Mouse (Mus musculus): ENCODE results near the gene Tmem238. TPM values are rescaled to one million over a fixed set of nuclear protein-coding genes. Genes with fewer than 3 reads are reported as not detected.

The Tmem238 gene
- polyA plus RNA-seq (2014; fragmentation: Illumina TruSeq; extraction: RNeasy Lipid Tissue Mini Kit (QIAGEN cat#74804); ENCODE audit: low read depth, low replicate concordance), result 6.3 TPM

GRCm38 (mm10) chr7:4789436-4789935 lies at the start of gene Tmem238:
Gene Tmem238, minus strand, starts transcription at chr7:4789656.

GRCm38 (mm10) chr7:4812303-4813104 lies 23.0 kb upstream of the Tmem238 start, which contains the start of gene Ube2s:
Gene Ube2s, minus strand, starts transcription at chr7:4812590.

GRCm38 (mm10) chr7:4792278-4793212 lies 3.1 kb upstream of the Tmem238 start, which contains the start of gene Rpl28:
Gene Rpl28, plus strand, starts transcription at chr7:4792874.

GRCm38 (mm10) chr7:4782759-4783158 lies 6.7 kb downstream of the Tmem238 start, which contains the start of the genes Il11 and Tmem190:
Gene Il11, minus strand, starts transcription at chr7:4782859.
Gene Tmem190, plus strand, starts transcription at chr7:4782937.

GRCm38 (mm10) chr7:4771202-4771601 lies 18.3 kb downstream of the Tmem238 start, which contains the start of gene Fam71e2:
Gene Fam71e2, minus strand, starts transcription at chr7:4771302.

GRCm38 (mm10) chr7:4752821-4753570 lies 36.5 kb downstream of the Tmem238 start, which contains the start of gene Cox6b2:
Gene Cox6b2, minus strand, starts transcription at chr7:4753094.

GRCm38 (mm10) chr7:4739544-4740275 lies 49.7 kb downstream of the Tmem238 start, which contains the start of gene Kmt5c:
Gene Kmt5c, plus strand, starts transcription at chr7:4740115.

Other genes with a start within 250 kb of the Tmem238 start
- 0.97 TPM for gene Syt5, start 242.1 kb downstream of the Tmem238 start, polyA plus RNA-seq (2014; fragmentation: Illumina TruSeq; extraction: RNeasy Lipid Tissue Mini Kit (QIAGEN cat#74804); ENCODE audit: low read depth, low replicate concordance)
- not detected for gene Ptprh, start 185.6 kb downstream of the Tmem238 start, polyA plus RNA-seq (2014; fragmentation: Illumina TruSeq; extraction: RNeasy Lipid Tissue Mini Kit (QIAGEN cat#74804); ENCODE audit: low read depth, low replicate concordance)
- 7.5 TPM for gene Tmem86b, start 158.2 kb downstream of the Tmem238 start, polyA plus RNA-seq (2014; fragmentation: Illumina TruSeq; extraction: RNeasy Lipid Tissue Mini Kit (QIAGEN cat#74804); ENCODE audit: low read depth, low replicate concordance)
- 64.9 TPM for gene Ppp6r1, start 130.6 kb downstream of the Tmem238 start, polyA plus RNA-seq (2014; fragmentation: Illumina TruSeq; extraction: RNeasy Lipid Tissue Mini Kit (QIAGEN cat#74804); ENCODE audit: low read depth, low replicate concordance)
- gene Hspbp1, start 104.6 kb downstream of the Tmem238 start, polyA plus RNA-seq (2014; fragmentation: Illumina TruSeq; extraction: RNeasy Lipid Tissue Mini Kit (QIAGEN cat#74804); ENCODE audit: low read depth, low replicate concordance), result 37.1 TPM
- gene Brsk1, start 99.1 kb downstream of the Tmem238 start, polyA plus RNA-seq (2014; fragmentation: Illumina TruSeq; extraction: RNeasy Lipid Tissue Mini Kit (QIAGEN cat#74804); ENCODE audit: low read depth, low replicate concordance), result 2.1 TPM
- not detected for gene Tmem150b, start 64.4 kb downstream of the Tmem238 start, polyA plus RNA-seq (2014; fragmentation: Illumina TruSeq; extraction: RNeasy Lipid Tissue Mini Kit (QIAGEN cat#74804); ENCODE audit: low read depth, low replicate concordance)
- 22.8 TPM for gene Kmt5c, start 49.5 kb downstream of the Tmem238 start, polyA plus RNA-seq (2014; fragmentation: Illumina TruSeq; extraction: RNeasy Lipid Tissue Mini Kit (QIAGEN cat#74804); ENCODE audit: low read depth, low replicate concordance)
- 10.7 TPM for gene Cox6b2, start 36.6 kb downstream of the Tmem238 start, polyA plus RNA-seq (2014; fragmentation: Illumina TruSeq; extraction: RNeasy Lipid Tissue Mini Kit (QIAGEN cat#74804); ENCODE audit: low read depth, low replicate concordance)
- not detected for gene Fam71e2, start 18.4 kb downstream of the Tmem238 start, polyA plus RNA-seq (2014; fragmentation: Illumina TruSeq; extraction: RNeasy Lipid Tissue Mini Kit (QIAGEN cat#74804); ENCODE audit: low read depth, low replicate concordance)
- gene Il11, start 6.8 kb downstream of the Tmem238 start, polyA plus RNA-seq (2014; fragmentation: Illumina TruSeq; extraction: RNeasy Lipid Tissue Mini Kit (QIAGEN cat#74804); ENCODE audit: low read depth, low replicate concordance), result not detected
- not detected for gene Tmem190, start 6.7 kb downstream of the Tmem238 start, polyA plus RNA-seq (2014; fragmentation: Illumina TruSeq; extraction: RNeasy Lipid Tissue Mini Kit (QIAGEN cat#74804); ENCODE audit: low read depth, low replicate concordance)
- 392 TPM for gene Rpl28, start 3.2 kb upstream of the Tmem238 start, polyA plus RNA-seq (2014; fragmentation: Illumina TruSeq; extraction: RNeasy Lipid Tissue Mini Kit (QIAGEN cat#74804); ENCODE audit: low read depth, low replicate concordance)
- gene Ube2s, start 22.9 kb upstream of the Tmem238 start, polyA plus RNA-seq (2014; fragmentation: Illumina TruSeq; extraction: RNeasy Lipid Tissue Mini Kit (QIAGEN cat#74804); ENCODE audit: low read depth, low replicate concordance), result 101 TPM
- gene Shisa7, start 55.0 kb upstream of the Tmem238 start, polyA plus RNA-seq (2014; fragmentation: Illumina TruSeq; extraction: RNeasy Lipid Tissue Mini Kit (QIAGEN cat#74804); ENCODE audit: low read depth, low replicate concordance), result not detected
- 13.4 TPM for gene Isoc2b, start 80.6 kb upstream of the Tmem238 start, polyA plus RNA-seq (2014; fragmentation: Illumina TruSeq; extraction: RNeasy Lipid Tissue Mini Kit (QIAGEN cat#74804); ENCODE audit: low read depth, low replicate concordance)
- 45.8 TPM for gene Isoc2a, start 87.5 kb upstream of the Tmem238 start, polyA plus RNA-seq (2014; fragmentation: Illumina TruSeq; extraction: RNeasy Lipid Tissue Mini Kit (QIAGEN cat#74804); ENCODE audit: low read depth, low replicate concordance)
- not detected for gene Gm36210, start 116.9 kb upstream of the Tmem238 start, polyA plus RNA-seq (2014; fragmentation: Illumina TruSeq; extraction: RNeasy Lipid Tissue Mini Kit (QIAGEN cat#74804); ENCODE audit: low read depth, low replicate concordance)
- 4.9 TPM for gene Zfp628, start 125.6 kb upstream of the Tmem238 start, polyA plus RNA-seq (2014; fragmentation: Illumina TruSeq; extraction: RNeasy Lipid Tissue Mini Kit (QIAGEN cat#74804); ENCODE audit: low read depth, low replicate concordance)
- 4.8 TPM for gene Nat14, start 132.4 kb upstream of the Tmem238 start, polyA plus RNA-seq (2014; fragmentation: Illumina TruSeq; extraction: RNeasy Lipid Tissue Mini Kit (QIAGEN cat#74804); ENCODE audit: low read depth, low replicate concordance)
- gene Ssc5d, start 136.1 kb upstream of the Tmem238 start, polyA plus RNA-seq (2014; fragmentation: Illumina TruSeq; extraction: RNeasy Lipid Tissue Mini Kit (QIAGEN cat#74804); ENCODE audit: low read depth, low replicate concordance), result 4.7 TPM
- 56.6 TPM for gene Sbk2, start 174.8 kb upstream of the Tmem238 start, polyA plus RNA-seq (2014; fragmentation: Illumina TruSeq; extraction: RNeasy Lipid Tissue Mini Kit (QIAGEN cat#74804); ENCODE audit: low read depth, low replicate concordance)
- 60.8 TPM for gene Sbk3, start 181.5 kb upstream of the Tmem238 start, polyA plus RNA-seq (2014; fragmentation: Illumina TruSeq; extraction: RNeasy Lipid Tissue Mini Kit (QIAGEN cat#74804); ENCODE audit: low read depth, low replicate concordance)
- gene Zfp579, start 206.5 kb upstream of the Tmem238 start, polyA plus RNA-seq (2014; fragmentation: Illumina TruSeq; extraction: RNeasy Lipid Tissue Mini Kit (QIAGEN cat#74804); ENCODE audit: low read depth, low replicate concordance), result 25.1 TPM
- gene Zfp524, start 224.8 kb upstream of the Tmem238 start, polyA plus RNA-seq (2014; fragmentation: Illumina TruSeq; extraction: RNeasy Lipid Tissue Mini Kit (QIAGEN cat#74804); ENCODE audit: low read depth, low replicate concordance), result 14.0 TPM
- gene Fiz1, start 225.0 kb upstream of the Tmem238 start, polyA plus RNA-seq (2014; fragmentation: Illumina TruSeq; extraction: RNeasy Lipid Tissue Mini Kit (QIAGEN cat#74804); ENCODE audit: low read depth, low replicate concordance), result 17.3 TPM
- not detected for gene Gm44973, start 225.8 kb upstream of the Tmem238 start, polyA plus RNA-seq (2014; fragmentation: Illumina TruSeq; extraction: RNeasy Lipid Tissue Mini Kit (QIAGEN cat#74804); ENCODE audit: low read depth, low replicate concordance)
- gene Zfp865, start 230.7 kb upstream of the Tmem238 start, polyA plus RNA-seq (2014; fragmentation: Illumina TruSeq; extraction: RNeasy Lipid Tissue Mini Kit (QIAGEN cat#74804); ENCODE audit: low read depth, low replicate concordance), result 11.4 TPM
- gene Ccdc106, start 230.9 kb upstream of the Tmem238 start, polyA plus RNA-seq (2014; fragmentation: Illumina TruSeq; extraction: RNeasy Lipid Tissue Mini Kit (QIAGEN cat#74804); ENCODE audit: low read depth, low replicate concordance), result not detected
- gene 4632433K11Rik, start 244.5 kb upstream of the Tmem238 start, polyA plus RNA-seq (2014; fragmentation: Illumina TruSeq; extraction: RNeasy Lipid Tissue Mini Kit (QIAGEN cat#74804); ENCODE audit: low read depth, low replicate concordance), result not detected
- 8.3 TPM for gene Zfp784, start 248.8 kb upstream of the Tmem238 start, polyA plus RNA-seq (2014; fragmentation: Illumina TruSeq; extraction: RNeasy Lipid Tissue Mini Kit (QIAGEN cat#74804); ENCODE audit: low read depth, low replicate concordance)